Mouse (Mus musculus) neural tube, embryonic 12.5 days (tissue): ENCODE results near the gene Kcnn3. TPM values are rescaled to one million over a fixed set of nuclear protein-coding genes. Genes with fewer than 3 reads are reported as not detected.

ENCODE experiments used
- ATAC-seq: fragments of 200-750 bp; cut with Nextera tagmentation; 2 replicates; pipeline ENCODE4 v1.8.0; 2017; ENCODE audit warnings: low read depth, mild to moderate bottlenecking, moderate TSS enrichment, moderate library complexity; ENCODE audit not compliant: low FRiP score
- H3K27ac ChIP-seq: fragments of 300-500 bp; sonication (generic); 2 replicates; pipeline ENCODE4 v1.5.1; 2016
- H3K27me3 ChIP-seq: fragments of 300-500 bp; sonication (generic); replicated peaks from 2 replicates; pipeline ENCODE4 v1.6.1; 2016; ENCODE audit warnings: mild to moderate bottlenecking
- H3K36me3 ChIP-seq: fragments of 300-500 bp; sonication (generic); 2 replicates; pipeline ENCODE4 v1.6.1; 2016; ENCODE audit warnings: mild to moderate bottlenecking
- H3K4me1 ChIP-seq: fragments of 300-500 bp; sonication (generic); 2 replicates; pipeline ENCODE4 v1.6.1; 2016
- H3K4me2 ChIP-seq: fragments of 300-500 bp; sonication (generic); replicated peaks from 2 replicates; pipeline ENCODE4 v1.6.1; 2016; ENCODE audit warnings: mild to moderate bottlenecking
- H3K4me3 ChIP-seq: fragments of 300-500 bp; sonication (generic); 2 replicates; pipeline ENCODE4 v1.5.1; 2016
- H3K9ac ChIP-seq: fragments of 300-500 bp; sonication (generic); 2 replicates; pipeline ENCODE4 v1.6.1; 2016; ENCODE audit warnings: mild to moderate bottlenecking
- H3K9me3 ChIP-seq: fragments of 300-500 bp; sonication (generic); 2 replicates; pipeline ENCODE4 v1.6.1; 2016; ENCODE audit warnings: mild to moderate bottlenecking
- WGBS: fragments of 180-500 bp; shearing (Covaris S2); methylation state at CpG from one replicate; pipeline ENCODE4 v1.1.7; 2016; 5-methylcytosine and 5-hydroxymethylcytosine counted together
- polyA plus RNA-seq: library from polyadenylated mRNA; unstranded; fragments of >200 nt; fragmentation: Nextera tagmentation; extraction: Ambion mirVana; gene quantifications from 2 replicates; pipeline ENCODE4 v1.2.1, GENCODE M21; 2016

Kcnn3 gene
- polyA plus RNA-seq, 1 experiment from 2014 or later: 3.4 TPM

DNA sequence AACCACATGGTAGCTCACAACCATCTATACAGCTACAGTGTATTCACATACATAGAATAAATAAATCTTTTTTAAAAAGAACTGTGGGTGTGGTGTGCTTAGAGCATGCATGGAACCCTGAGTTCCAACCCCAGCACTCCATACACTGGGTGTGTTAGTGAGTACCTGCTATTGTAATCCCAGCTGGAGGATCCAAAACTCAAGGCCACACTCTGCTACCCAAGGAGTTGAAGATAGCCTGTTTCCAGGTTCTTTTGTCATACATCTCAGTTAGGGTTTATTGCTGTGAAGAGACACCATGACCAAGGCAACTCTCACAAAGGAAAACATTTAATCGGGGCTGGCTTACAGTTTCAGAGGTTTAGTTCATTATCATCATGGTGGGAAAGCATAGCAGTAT, 179.0 kb downstream of the Kcnn3 start:
- no peak overlapping the region for H3K9ac ChIP-seq
- H3K4me1 ChIP-seq: no peaks in the 10 kb centered on the region; the same call in 1 of the 2 replicates
- H3K9me3 ChIP-seq: peaks cover under 1% of the 10 kb centered on the region; the same call in 1 of the 2 replicates
- H3K27me3 ChIP-seq: no peaks in the 10 kb centered on the region
- no peak overlapping the region for H3K4me3 ChIP-seq
- no peak overlapping the region for H3K27ac ChIP-seq
- 77% methylated on average over 1 of the region's 1 CpGs for whole genome bisulfite sequencing
- ATAC-seq: no peak
- no peaks in the 10 kb centered on the region for H3K36me3 ChIP-seq
- H3K4me2 ChIP-seq: no peak overlapping the region

GRCm38 (mm10) chr3:89700461-89700860, 180.5 kb downstream of the Kcnn3 start:
- Histone ChIP-seq H3K9me3 (no peaks in the 10 kb centered on the region), H3K4me3 (no peak overlapping the region), H3K4me2 (no peak overlapping the region), H3K9ac (no peak overlapping the region), H3K27ac (no peak overlapping the region), H3K36me3 (no peaks in the 10 kb centered on the region), H3K4me1 (no peaks in the 10 kb centered on the region; the same call in 1 of the 2 replicates), H3K27me3 (no peaks in the 10 kb centered on the region)
- no peak for ATAC-seq
- 71% methylated on average over 11 of the region's 11 CpGs for WGBS

DNA sequence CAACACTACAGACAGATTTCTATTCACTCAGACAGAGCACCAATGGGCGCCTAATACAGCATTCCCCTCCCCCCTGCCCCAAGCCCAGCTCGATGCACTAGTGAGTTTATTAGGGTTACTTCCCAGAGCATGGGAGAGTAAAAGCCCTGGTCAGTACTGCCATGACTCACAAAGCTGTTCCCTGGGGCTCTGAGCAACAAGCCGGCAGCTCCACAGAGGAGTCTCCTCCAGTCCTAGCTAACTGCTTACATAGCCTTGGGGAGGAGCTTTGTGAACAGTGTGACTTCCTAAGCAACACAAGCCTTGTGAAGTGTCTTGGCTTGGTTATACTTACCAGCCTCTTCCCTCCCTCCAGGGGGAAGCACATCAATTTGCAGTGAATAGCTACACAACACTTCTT, 183.6 kb downstream of the Kcnn3 start:
- Histone ChIP-seq H3K4me2 (no peak overlapping the region), H3K9me3 (no peaks in the 10 kb centered on the region), H3K4me1 (no peaks in the 10 kb centered on the region; the same call in 1 of the 2 replicates), H3K9ac (no peak overlapping the region), H3K4me3 (no peak overlapping the region), H3K36me3 (no peaks in the 10 kb centered on the region), H3K27ac (no peak overlapping the region), H3K27me3 (no peaks in the 10 kb centered on the region)
- ATAC-seq: no peak
- WGBS: 39% methylated on average over 3 of the region's 3 CpGs

GRCm38 (mm10) chr3:89704064-89704463, 184.1 kb downstream of the Kcnn3 start:
- WGBS: 84% methylated on average over 6 of the region's 6 CpGs
- Histone ChIP-seq H3K4me1 (no peaks in the 10 kb centered on the region; the same call in 1 of the 2 replicates), H3K27ac (no peak overlapping the region), H3K9me3 (no peaks in the 10 kb centered on the region), H3K4me3 (no peak overlapping the region), H3K27me3 (no peaks in the 10 kb centered on the region), H3K9ac (no peak overlapping the region), H3K4me2 (no peak overlapping the region), H3K36me3 (no peaks in the 10 kb centered on the region)
- ATAC-seq: no peak

- peak within 1 kb of the TSS; percentile 94 for H3K9ac ChIP-seq
- H3K9me3 ChIP-seq: no peaks in the 10 kb centered on the region
- peak within 1 kb of the TSS; percentile 96 for H3K4me3 ChIP-seq
- peaks cover 14% of the 10 kb centered on the region; the same call in 1 of the 2 replicates for H3K4me1 ChIP-seq
- WGBS: 6% methylated on average over 28 of the region's 28 CpGs
- ATAC-seq: peak; percentile 87
- peak within 1 kb of the TSS; percentile 85 for H3K4me2 ChIP-seq
- H3K27me3 ChIP-seq: no peaks in the 10 kb centered on the region
- H3K36me3 ChIP-seq: no peaks in the 10 kb centered on the region
- peak within 1 kb of the TSS; percentile 74 for H3K27ac ChIP-seq
Measured at GRCm38 (mm10) chr3:89714359-89715206, 194.6 kb downstream of the Kcnn3 start, which contains the start of gene Adar. Gene Adar, plus strand, starts transcription at chr3:89715022.

DNA sequence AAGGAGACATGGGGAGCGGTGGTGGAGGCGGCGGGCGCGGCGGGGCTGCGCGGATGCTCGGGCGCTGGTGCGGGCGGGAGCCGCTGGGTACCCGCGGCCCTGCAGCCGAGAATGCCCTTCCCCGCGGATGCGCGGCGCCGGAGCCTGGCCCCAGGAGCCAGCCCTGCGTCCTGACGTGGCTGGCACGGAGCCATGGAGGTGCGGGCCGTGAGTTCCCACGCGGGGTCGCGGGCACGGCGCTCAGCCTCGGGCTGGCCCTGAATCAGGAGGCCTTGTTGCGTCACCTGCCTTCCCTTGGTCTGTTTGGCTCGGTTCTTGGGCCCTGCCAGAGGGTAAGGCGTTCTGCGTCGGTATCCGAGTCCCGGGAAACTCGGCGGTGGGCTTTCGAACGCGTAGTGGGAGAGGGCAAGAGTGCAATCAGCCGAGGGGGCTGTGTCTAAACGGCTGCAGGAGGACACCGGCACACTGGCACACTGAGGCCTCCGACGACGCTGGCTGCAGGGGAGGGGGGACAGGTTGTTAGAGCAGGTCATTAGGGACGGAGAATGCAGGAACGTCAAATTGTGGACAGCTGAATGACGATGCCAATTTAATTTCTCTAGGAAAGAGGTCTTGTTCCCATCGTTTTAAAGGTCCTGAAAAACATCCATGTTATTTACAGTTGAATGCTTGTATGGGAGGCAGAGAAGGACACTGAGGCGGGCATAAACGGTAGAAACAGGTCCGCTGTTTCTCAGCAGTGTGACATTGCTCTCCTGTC, 195.4 kb downstream of the Kcnn3 start:
- Histone ChIP-seq H3K9ac (peak overlapping the region; percentile 94), H3K9me3 (no peaks in the 10 kb centered on the region), H3K36me3 (no peaks in the 10 kb centered on the region), H3K4me3 (peak overlapping the region; percentile 96), H3K4me2 (peak overlapping the region; percentile 85), H3K4me1 (peaks cover 14% of the 10 kb centered on the region; the same call in 1 of the 2 replicates), H3K27me3 (no peaks in the 10 kb centered on the region), H3K27ac (peak overlapping the region; percentile 74)
- ATAC-seq: peak; percentile 65
- 2% methylated on average over 59 of the region's 59 CpGs for WGBS

DNA sequence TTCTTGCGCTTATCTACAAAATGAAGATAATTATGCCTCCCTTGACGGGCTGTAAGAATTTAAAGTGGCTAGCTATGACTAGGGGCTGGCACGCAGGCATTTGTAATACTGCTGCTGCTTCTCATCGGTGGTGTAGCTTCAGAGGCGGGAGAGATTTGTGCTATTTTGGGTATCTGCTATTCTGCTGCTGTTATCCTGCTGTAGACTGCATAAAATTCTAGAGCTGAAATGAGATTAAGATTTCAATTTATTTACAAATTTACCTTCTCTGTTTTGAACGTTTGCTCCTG, 195.9 kb downstream of the Kcnn3 start:
- Histone ChIP-seq H3K27ac (no peak overlapping the region), H3K4me3 (peak overlapping the region; percentile 96), H3K4me2 (peak overlapping the region; percentile 85), H3K9me3 (no peaks in the 10 kb centered on the region), H3K27me3 (no peaks in the 10 kb centered on the region), H3K4me1 (peaks cover 14% of the 10 kb centered on the region; the same call in 1 of the 2 replicates), H3K36me3 (no peaks in the 10 kb centered on the region), H3K9ac (peak overlapping the region; percentile 94)
- 68% methylated on average over 6 of the region's 6 CpGs for WGBS
- no peak for ATAC-seq

DNA sequence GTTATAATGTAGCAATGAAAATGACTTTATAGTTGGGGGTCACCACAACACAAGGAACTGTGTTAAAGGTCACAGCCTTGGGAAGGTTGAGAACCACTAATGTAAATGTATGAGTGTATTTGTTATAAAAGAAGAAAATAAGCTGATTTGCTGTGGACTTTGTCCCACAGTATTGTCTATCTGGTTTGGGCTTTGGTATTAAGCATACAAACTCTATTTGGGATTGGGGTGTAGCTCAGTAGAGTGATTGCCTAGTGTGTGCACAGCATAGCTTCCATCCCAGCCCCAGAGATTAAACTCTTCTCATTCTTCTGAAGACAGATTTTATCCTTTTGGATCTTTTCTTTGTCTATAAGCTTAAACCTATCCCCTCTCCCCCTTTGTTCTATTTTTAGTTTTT, 202.1 kb downstream of the Kcnn3 start:
- no peak for ATAC-seq
- H3K9me3 ChIP-seq: no peaks in the 10 kb centered on the region
- H3K27ac ChIP-seq: no peak overlapping the region
- no peak overlapping the region for H3K4me2 ChIP-seq
- H3K27me3 ChIP-seq: no peaks in the 10 kb centered on the region
- H3K4me3 ChIP-seq: no peak overlapping the region
- no peak overlapping the region for H3K9ac ChIP-seq
- H3K4me1 ChIP-seq: peaks cover 4% of the 10 kb centered on the region; the same call in 1 of the 2 replicates
- H3K36me3 ChIP-seq: no peaks in the 10 kb centered on the region

DNA sequence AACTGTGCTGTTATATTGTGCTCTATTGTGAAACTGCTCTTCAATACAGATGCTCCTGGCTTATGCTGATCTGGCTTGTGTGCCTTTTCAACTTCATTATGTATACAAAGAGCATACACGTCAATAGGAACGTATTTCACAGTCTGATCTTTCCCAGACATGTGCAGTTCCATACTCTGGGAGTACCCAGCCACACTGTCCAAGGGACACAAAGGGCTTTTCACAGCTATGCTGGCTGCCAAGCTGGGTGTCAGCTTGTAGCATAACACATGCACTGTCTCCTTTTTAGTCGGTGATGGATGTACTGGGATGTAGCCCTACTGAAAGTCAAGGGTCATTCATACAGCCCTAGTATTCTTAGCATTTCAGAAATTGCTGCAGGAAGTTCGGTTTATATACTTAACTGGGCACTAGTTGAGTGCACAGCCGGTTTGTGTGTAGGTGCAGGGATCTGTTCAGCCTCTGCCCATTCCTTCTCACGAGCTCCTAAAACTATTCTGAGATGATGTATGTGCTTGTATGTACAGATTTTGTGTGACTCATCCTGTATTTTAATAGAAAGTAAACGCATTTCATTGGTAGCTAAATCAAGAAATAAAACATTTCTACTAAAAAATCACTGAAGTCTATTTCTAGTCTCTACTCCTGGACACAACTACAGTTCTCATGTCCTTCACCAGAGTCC, 203.6 kb downstream of the Kcnn3 start:
- H3K9ac ChIP-seq: no peak overlapping the region
- H3K9me3 ChIP-seq: no peaks in the 10 kb centered on the region
- no peak overlapping the region for H3K27ac ChIP-seq
- H3K4me2 ChIP-seq: no peak overlapping the region
- H3K36me3 ChIP-seq: no peaks in the 10 kb centered on the region
- H3K27me3 ChIP-seq: no peaks in the 10 kb centered on the region
- ATAC-seq: 0 out of 2 replicates have a peak, but pooled peaks have one; percentile 25
- no peak overlapping the region for H3K4me3 ChIP-seq
- WGBS: 63% methylated on average over 7 of the region's 7 CpGs
- H3K4me1 ChIP-seq: peaks cover 4% of the 10 kb centered on the region; the same call in 1 of the 2 replicates

Other genes with a start within 250 kb of the Kcnn3 start
- gene Slc50a1, start 249.6 kb upstream of the Kcnn3 start, polyA plus RNA-seq: 39.0 and 40.2 TPM in 2 replicates
- gene Efna1, start 239.0 kb upstream of the Kcnn3 start, polyA plus RNA-seq: 14.4 and 15.9 TPM in 2 replicates
- gene Efna3, start 197.2 kb upstream of the Kcnn3 start, polyA plus RNA-seq: 51.3 and 54.7 TPM in 2 replicates
- 15.8 and 17.8 TPM in 2 replicates for gene Efna4, start 182.1 kb upstream of the Kcnn3 start, polyA plus RNA-seq
- gene Adam15, start 170.2 kb upstream of the Kcnn3 start, polyA plus RNA-seq: 37.1 and 40.4 TPM in 2 replicates
- 0.10 and 0.17 TPM in 2 replicates for gene Dcst2, start 158.2 kb upstream of the Kcnn3 start, polyA plus RNA-seq
- gene Dcst1, start 154.9 kb upstream of the Kcnn3 start, polyA plus RNA-seq: 0.57 and 0.68 TPM in 2 replicates
- gene Zbtb7b, start 125.4 kb upstream of the Kcnn3 start, polyA plus RNA-seq: 0.70 and 0.71 TPM in 2 replicates
- 0.37 and 0.46 TPM in 2 replicates for gene Lenep, start 117.4 kb upstream of the Kcnn3 start, polyA plus RNA-seq
- 33.4 and 35.0 TPM in 2 replicates for gene Flad1, start 108.3 kb upstream of the Kcnn3 start, polyA plus RNA-seq
- gene Cks1b, start 101.8 kb upstream of the Kcnn3 start, polyA plus RNA-seq: 252 and 272 TPM in 2 replicates
- 51.4 and 57.5 TPM in 2 replicates for gene Shc1, start 101.7 kb upstream of the Kcnn3 start, polyA plus RNA-seq
- gene Pygo2, start 90.0 kb upstream of the Kcnn3 start, polyA plus RNA-seq: 55.9 and 57.3 TPM in 2 replicates
- 15.5 and 16.8 TPM in 2 replicates for gene Pbxip1, start 83.5 kb upstream of the Kcnn3 start, polyA plus RNA-seq
- gene Pmvk, start 65.6 kb upstream of the Kcnn3 start, polyA plus RNA-seq: 81.6 and 84.1 TPM in 2 replicates
- gene Adar, start 194.9 kb downstream of the Kcnn3 start, polyA plus RNA-seq: 17.8 and 21.7 TPM in 2 replicates
- gene Chrnb2, start 244.5 kb downstream of the Kcnn3 start, polyA plus RNA-seq: 26.2 and 28.0 TPM in 2 replicates